Mouse (Mus musculus): ENCODE measurements around the gene Fam117b. TPM values are rescaled to one million over a fixed set of nuclear protein-coding genes. Genes with fewer than 3 reads are reported as not detected.

The Fam117b gene
- total and polyA plus RNA-seq, 3 experiments: 6.4 to 11.4 (median 8.8) TPM

DNA sequence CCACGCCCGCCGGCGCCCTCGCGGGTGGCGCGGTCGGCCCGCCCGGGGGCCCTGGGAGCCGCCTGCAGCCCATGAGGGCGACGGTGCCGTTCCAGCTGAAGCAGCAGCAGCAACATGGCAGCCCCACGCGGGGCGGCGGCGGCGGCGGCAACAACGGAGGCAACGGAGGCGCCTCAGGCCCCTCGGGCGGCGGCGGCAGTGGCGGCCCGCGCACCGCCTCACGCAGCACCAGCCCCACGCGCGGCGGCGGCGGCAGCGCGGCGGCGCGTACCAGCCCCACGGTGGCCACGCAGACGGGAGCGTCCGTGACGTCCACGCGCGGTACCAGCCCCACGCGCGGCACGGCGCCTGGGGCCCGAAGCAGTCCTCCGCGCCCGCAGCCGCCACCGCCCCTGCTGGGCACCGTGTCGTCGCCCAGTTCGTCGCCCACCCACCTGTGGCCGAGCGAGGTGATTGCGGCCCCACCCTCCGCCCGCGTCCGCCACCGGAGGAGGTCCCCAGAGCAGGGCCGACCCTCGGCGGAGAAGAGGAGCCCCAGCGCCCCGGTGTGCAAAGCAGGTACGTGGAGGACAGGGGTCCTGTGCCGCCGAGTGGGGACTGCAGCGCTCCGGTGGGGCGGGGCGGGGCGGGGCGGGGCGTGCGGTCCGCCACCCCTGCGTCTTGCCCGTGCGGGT lies 526 bp downstream of the Fam117b start:
- Histone ChIP-seq H3K9me3 (replicated peaks; ENCODE audit: low read length) (no peaks in the 10 kb centered on the region), H3K27ac (ENCODE audit: insufficient read depth, low read depth) (peak overlapping the region; percentile 53), H3K79me2 (replicated peaks; ENCODE audit: control insufficient read depth, extremely low read depth, insufficient read depth, poor library complexity, severe bottlenecking) (peaks cover 8% of the 10 kb centered on the region; the same call in 1 of the 2 replicates), H3K4me2 (ENCODE audit: insufficient read depth, low read depth, poor library complexity, severe bottlenecking) (peak overlapping the region; percentile 92; the same call in 1 of the 2 replicates), H3K27me3 (replicated peaks) (no peaks in the 10 kb centered on the region), H3K36me3 (replicated peaks in 1 of 2; ENCODE audit: control insufficient read depth in 1 of 2, insufficient read depth in 1 of 2, low read length in 1 of 2) (no peaks in the 10 kb centered on the region), H3K4me3 (replicated peaks in 1 of 3; ENCODE audit: low read depth in 2 of 3, low read length in 2 of 3, poor library complexity in 1 of 3) (peak overlapping the region; percentile 69 to 93 (median 89)), H3K9ac (ENCODE audit: insufficient read depth, low read depth) (peak overlapping the region; percentile 88), H3K4me1 (ENCODE audit: control insufficient read depth in 1 of 2, insufficient read depth in 2 of 2) (peaks cover 4 to 44% of the 10 kb centered on the region in 2 experiments; a peak in 2 of 4 replicates)
- TF ChIP-seq MAFK (IDR thresholded peaks at IDR 0.05; ENCODE audit: insufficient replicate concordance, low read length): no peak
- TF ChIP-seq JUN (IDR thresholded peaks at IDR 0.05; ENCODE audit: insufficient read depth, low read depth, low read length): no peak
- TF ChIP-seq POLR2AphosphoS2 (IDR thresholded peaks at IDR 0.05; ENCODE audit: low read depth, low read length): no peak
- no peak for TF ChIP-seq USF1 (IDR thresholded peaks at IDR 0.05; ENCODE audit: low read depth, low read length)
- no peak for DNase-seq (ENCODE audit: extremely low read depth)
- in situ Hi-C loops (cut with MboI; ENCODE audit: low pct_ligation_motif_present, low pct_unique_long_range_greater_than_20kb, low sequenced_read_pairs): no loop called here
- dilution Hi-C loops (cut with MboI; ENCODE audit: extremely low pct_ligation_motif_present, extremely low pct_unique_long_range_greater_than_20kb, low sequenced_read_pairs): no loop called here

DNA sequence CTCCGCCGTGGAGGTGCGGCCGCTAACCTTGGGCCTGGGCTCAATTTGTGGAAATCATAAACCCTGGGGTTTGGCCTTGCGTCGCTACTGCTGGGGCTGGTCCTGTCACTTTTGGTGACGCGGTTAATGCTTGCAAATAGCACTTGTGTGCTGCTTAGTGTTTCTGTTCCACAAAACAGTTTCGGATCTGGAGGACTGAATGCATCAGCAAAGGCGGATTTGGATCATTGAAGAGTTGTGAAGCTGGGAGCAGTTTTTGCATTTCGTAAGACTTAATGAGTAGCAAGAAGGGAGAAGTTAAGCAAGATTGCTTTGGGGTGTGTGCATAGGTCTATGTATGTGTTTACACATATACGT lies 1.0 kb downstream of the Fam117b start:
- peak overlapping the region; percentile 88 for H3K9ac ChIP-seq (ENCODE audit: insufficient read depth, low read depth)
- TF ChIP-seq ETS1 (conservative IDR thresholded peaks at IDR 0.05; ENCODE audit: low read depth, low read length) (0 out of 2 replicates have a peak, but pooled peaks have one; percentile 3), IRF4 (IDR thresholded peaks at IDR 0.05; ENCODE audit: low read depth, low read length) (peak; percentile 52; the same call in 1 of the 2 replicates), EP300 (IDR thresholded peaks at IDR 0.05; ENCODE audit: low read length) (peak; percentile 37), ZKSCAN1 (IDR thresholded peaks at IDR 0.05; ENCODE audit: borderline replicate concordance, low read depth, low read length) (no peak), GABPA (IDR thresholded peaks at IDR 0.05; ENCODE audit: insufficient replicate concordance, low read depth, low read length) (no peak), CHD2 (IDR thresholded peaks at IDR 0.05; ENCODE audit: low read length) (no peak), BHLHE40 (IDR thresholded peaks at IDR 0.05; ENCODE audit: low read depth, low read length) (no peak), SIN3A (IDR thresholded peaks at IDR 0.05; ENCODE audit: low read length) (peak; percentile 8; the same call in 1 of the 2 replicates), MAX (IDR thresholded peaks at IDR 0.05; ENCODE audit: low read length) (no peak), CHD1 (IDR thresholded peaks at IDR 0.05; ENCODE audit: low read depth, low read length) (no peak), HCFC1 (IDR thresholded peaks at IDR 0.05; ENCODE audit: low read depth, low read length) (no peak), UBTF (IDR thresholded peaks at IDR 0.05; ENCODE audit: low read depth, low read length) (no peak)
- 0 out of 2 replicates have a peak overlapping the region, but pooled peaks have one; percentile 53 for H3K27ac ChIP-seq (ENCODE audit: insufficient read depth, low read depth)
- H3K27me3 ChIP-seq (replicated peaks): no peaks in the 10 kb centered on the region
- peaks cover 8% of the 10 kb centered on the region; the same call in 1 of the 2 replicates for H3K79me2 ChIP-seq (replicated peaks; ENCODE audit: control insufficient read depth, extremely low read depth, insufficient read depth, poor library complexity, severe bottlenecking)
- H3K36me3 ChIP-seq (replicated peaks in 1 of 2; ENCODE audit: control insufficient read depth in 1 of 2, insufficient read depth in 1 of 2, low read length in 1 of 2): no peaks in the 10 kb centered on the region
- in situ Hi-C loops (cut with MboI; ENCODE audit: low pct_ligation_motif_present, low pct_unique_long_range_greater_than_20kb, low sequenced_read_pairs) (no loop called here), dilution Hi-C loops (cut with MboI; ENCODE audit: extremely low pct_ligation_motif_present, extremely low pct_unique_long_range_greater_than_20kb, low sequenced_read_pairs) (no loop called here)
- peak overlapping the region; percentile 69 to 93 (median 89) for H3K4me3 ChIP-seq (replicated peaks in 1 of 3; ENCODE audit: low read depth in 2 of 3, low read length in 2 of 3, poor library complexity in 1 of 3)
- peak; percentile 74 for DNase-seq (ENCODE audit: extremely low read depth)
- H3K9me3 ChIP-seq (replicated peaks; ENCODE audit: low read length): no peaks in the 10 kb centered on the region
- H3K4me2 ChIP-seq (ENCODE audit: insufficient read depth, low read depth, poor library complexity, severe bottlenecking): peak overlapping the region; percentile 92
- peaks cover 4 to 45% of the 10 kb centered on the region in 2 experiments; a peak in 2 of 4 replicates for H3K4me1 ChIP-seq (ENCODE audit: control insufficient read depth in 1 of 2, insufficient read depth in 2 of 2)
